Mouse (Mus musculus) brain, embryonic 14.5 days (tissue): ENCODE data around the gene Mylk2.

Source experiments
- CTCF ChIP-seq: fragments of 200-500 bp; IDR thresholded peaks from 2 replicates; pipeline ENCODE4 v1.5.1; 2012; ENCODE audit warnings: inconsistent platforms, mild to moderate bottlenecking, moderate library complexity, borderline replicate concordance; ENCODE audit not compliant: insufficient read depth, insufficient read length; ENCODE audit errors: extremely low read depth
- POLR2A ChIP-seq: fragments of 200-500 bp; IDR thresholded peaks from 2 replicates; pipeline ENCODE4 v1.6.1; 2012; ENCODE audit warnings: mild to moderate bottlenecking, inconsistent platforms, borderline replicate concordance; ENCODE audit not compliant: poor library complexity, insufficient read depth, insufficient read length, severe bottlenecking; ENCODE audit errors: extremely low read depth

GRCm38 (mm10) chr2:152901296-152901695 is 9.9 kb upstream of the Mylk2 start:
- TF ChIP-seq POLR2A (no peak), CTCF (no peak)
